Mouse (Mus musculus): ENCODE measurements around the gene Aldh1l2.

The Aldh1l2 gene

GRCm38 (mm10) chr10:83448582-83448981, 85.4 kb downstream of the Aldh1l2 start:
- no peak for DNase-seq
